Mouse (Mus musculus) right cerebral cortex, adult 2 months (tissue): ENCODE results near the gene Sh2d3c.
A peak's percentile ranks its signal among the peaks of the same experiment; 100 is the strongest.

ENCODE experiments used
- DNase-seq, 2 experiments: peaks; one replicate each; pipeline ENCODE4 v3.0.0; 2021 to 2022; ENCODE audit warnings: low spot score in 2 of 2

Sh2d3c gene

GRCm38 (mm10) chr2:32756674-32757055 lies 35.8 kb downstream of the Sh2d3c start:
- DNase-seq: no peak

GRCm38 (mm10) chr2:32757056-32757845 lies 36.4 kb downstream of the Sh2d3c start, which contains the start of gene Tor2a:
Tor2a (plus strand) TSS chr2:32757234.
- DNase-seq: peak; percentile 97 to 98

GRCm38 (mm10) chr2:32758503-32758902 lies 37.6 kb downstream of the Sh2d3c start:
- no peak for DNase-seq

GRCm38 (mm10) chr2:32759001-32759400 lies 38.1 kb downstream of the Sh2d3c start:
- DNase-seq: no peak

- no peak for DNase-seq
Observed at GRCm38 (mm10) chr2:32761361-32761760, 40.5 kb downstream of the Sh2d3c start.

- no peak for DNase-seq
Observed at GRCm38 (mm10) chr2:32761859-32762258, 41.0 kb downstream of the Sh2d3c start.

- DNase-seq: no peak
Observed at GRCm38 (mm10) chr2:32763353-32763752, 42.5 kb downstream of the Sh2d3c start.

- DNase-seq: no peak
Observed at GRCm38 (mm10) chr2:32767241-32767640, 46.4 kb downstream of the Sh2d3c start.

- no peak for DNase-seq
Observed at GRCm38 (mm10) chr2:32768661-32769285, 47.9 kb downstream of the Sh2d3c start.

- DNase-seq: no peak
Observed at GRCm38 (mm10) chr2:32769327-32770085, 48.7 kb downstream of the Sh2d3c start.

GRCm38 (mm10) chr2:32771886-32772285 lies 51.0 kb downstream of the Sh2d3c start:
- DNase-seq: no peak

- DNase-seq: no peak
Observed at GRCm38 (mm10) chr2:32772626-32773279, 51.9 kb downstream of the Sh2d3c start.

GRCm38 (mm10) chr2:32775359-32776074 lies 54.7 kb downstream of the Sh2d3c start, which contains the start of the genes Ttc16 and Ptrh1:
Ttc16 (minus strand) TSS chr2:32775633.
Ptrh1 (plus strand) TSS chr2:32775786.
- DNase-seq: peak; percentile 97 to 99

GRCm38 (mm10) chr2:32776192-32776591 lies 55.3 kb downstream of the Sh2d3c start:
- no peak for DNase-seq

GRCm38 (mm10) chr2:32778081-32778480 lies 57.2 kb downstream of the Sh2d3c start:
- no peak for DNase-seq

- peak; percentile 55 to 65 for DNase-seq
Observed at GRCm38 (mm10) chr2:32779131-32779530, 58.3 kb downstream of the Sh2d3c start.

GRCm38 (mm10) chr2:32779714-32780113 lies 58.9 kb downstream of the Sh2d3c start:
- no peak for DNase-seq

GRCm38 (mm10) chr2:32781710-32782109 lies 60.9 kb downstream of the Sh2d3c start:
- DNase-seq: no peak

GRCm38 (mm10) chr2:32784048-32784681 lies 63.3 kb downstream of the Sh2d3c start, which contains the start of gene Cfap157:
Cfap157 (minus strand) TSS chr2:32784428.
- no peak for DNase-seq

- DNase-seq: no peak
Observed at GRCm38 (mm10) chr2:32787176-32787575, 66.3 kb downstream of the Sh2d3c start.

- no peak for DNase-seq
Observed at GRCm38 (mm10) chr2:32788581-32788980, 67.7 kb downstream of the Sh2d3c start.
